8 mouse cellular contexts compared by ENCODE assay signal in genomic region chr17:28247613-28248012, GRCm38 (mm10). TPM values are rescaled to one million over a fixed set of nuclear protein-coding genes. Genes with fewer than 3 reads are reported as not detected.
DNase-seq lines count a peak whose midpoint lies in the region; ATAC-seq and TF ChIP-seq lines count a peak whose summit lies in the region.

No protein-coding gene starts in this region.

- H3K27ac ChIP-seq in hindbrain, embryonic 12.5 days: 0 out of 2 replicates have a peak overlapping the region, but pooled peaks have one; percentile 53
- H3K27ac ChIP-seq in hindbrain, postnatal 0 days: no peak overlapping the region
- peak overlapping the region; percentile 55; the same call in 1 of the 2 replicates for H3K27ac ChIP-seq in embryonic facial prominence, embryonic 15.5 days (replicated peaks)
- H3K27ac ChIP-seq in kidney, embryonic 15.5 days: 0 out of 2 replicates have a peak overlapping the region, but pooled peaks have one; percentile 54

- no peak for TF ChIP-seq CTCF in hindbrain, postnatal 0 days (IDR thresholded peaks at IDR 0.05; ENCODE audit: low read depth)

- H3K4me3 ChIP-seq in hindbrain, embryonic 12.5 days: no peak overlapping the region
- no peak overlapping the region for H3K4me3 ChIP-seq in hindbrain, postnatal 0 days (ENCODE audit: low read length)
- H3K4me3 ChIP-seq in embryonic facial prominence, embryonic 15.5 days (replicated peaks): no peak overlapping the region
- no peak overlapping the region for H3K4me3 ChIP-seq in kidney, embryonic 15.5 days (replicated peaks)

- H3K36me3 ChIP-seq in hindbrain, embryonic 12.5 days: no peaks in the 10 kb centered on the region
- no peaks in the 10 kb centered on the region for H3K36me3 ChIP-seq in hindbrain, postnatal 0 days (ENCODE audit: insufficient read depth, low read length)
- H3K36me3 ChIP-seq in embryonic facial prominence, embryonic 15.5 days: 0 out of 2 replicates have a peak, but pooled peaks cover 5% of the 10 kb centered on the region
- peaks cover 13% of the 10 kb centered on the region for H3K36me3 ChIP-seq in kidney, embryonic 15.5 days

- 64% methylated on average over 6 of the region's 6 CpGs for WGBS in hindbrain, embryonic 12.5 days
- WGBS in hindbrain, postnatal 0 days: 67% methylated on average over 6 of the region's 6 CpGs
- WGBS in embryonic facial prominence, embryonic 15.5 days: 17% methylated on average over 6 of the region's 6 CpGs
- 27% methylated on average over 6 of the region's 6 CpGs for WGBS in kidney, embryonic 15.5 days

- H3K9ac ChIP-seq in hindbrain, embryonic 12.5 days: no peak overlapping the region
- H3K9ac ChIP-seq in hindbrain, postnatal 0 days (replicated peaks; ENCODE audit: low read length): no peak overlapping the region
- H3K9ac ChIP-seq in embryonic facial prominence, embryonic 15.5 days: no peak overlapping the region
- H3K9ac ChIP-seq in kidney, embryonic 15.5 days: no peak overlapping the region

- H3K4me1 ChIP-seq in hindbrain, embryonic 12.5 days: peaks cover 34% of the 10 kb centered on the region
- peaks cover 4% of the 10 kb centered on the region for H3K4me1 ChIP-seq in hindbrain, postnatal 0 days (ENCODE audit: insufficient read depth, low read length)
- peaks cover 52% of the 10 kb centered on the region for H3K4me1 ChIP-seq in embryonic facial prominence, embryonic 15.5 days
- H3K4me1 ChIP-seq in kidney, embryonic 15.5 days: peaks cover 46% of the 10 kb centered on the region

- no peak overlapping the region for H3K4me2 ChIP-seq in hindbrain, embryonic 12.5 days (replicated peaks)
- H3K4me2 ChIP-seq in hindbrain, postnatal 0 days (ENCODE audit: low read depth, low read length): no peak overlapping the region
- H3K4me2 ChIP-seq in embryonic facial prominence, embryonic 15.5 days (replicated peaks): no peak overlapping the region
- no peak overlapping the region for H3K4me2 ChIP-seq in kidney, embryonic 15.5 days

- ATAC-seq in hindbrain, embryonic 12.5 days (ENCODE audit: low FRiP score): no peak
- ATAC-seq in hindbrain, postnatal 0 days: no peak
- ATAC-seq in embryonic facial prominence, embryonic 15.5 days (ENCODE audit: insufficient number of reproducible peaks, low FRiP score, low TSS enrichment, low read depth): peak; percentile 76
- no peak; the same call in 1 of the 2 replicates for ATAC-seq in kidney, embryonic 15.5 days (replicated peaks; ENCODE audit: low FRiP score)
- peak; percentile 85 for ATAC-seq in megakaryocyte, adult 5-6 weeks (ENCODE audit: poor library complexity, severe bottlenecking)

- DNase-seq in hindbrain, postnatal 0 days (ENCODE audit: low spot score): no peak
- DNase-seq in ovary, adult 18-20 months (ENCODE audit: low spot score): no peak
- no peak for DNase-seq in right cerebral cortex, adult 18-20 months
- DNase-seq in spleen, postnatal 4 days (ENCODE audit: low spot score in 2 of 2): no peak

- no peaks in the 10 kb centered on the region for H3K27me3 ChIP-seq in hindbrain, embryonic 12.5 days
- H3K27me3 ChIP-seq in hindbrain, postnatal 0 days (ENCODE audit: insufficient read depth, low read length): no peaks in the 10 kb centered on the region
- H3K27me3 ChIP-seq in embryonic facial prominence, embryonic 15.5 days: no peaks in the 10 kb centered on the region
- no peaks in the 10 kb centered on the region for H3K27me3 ChIP-seq in kidney, embryonic 15.5 days

- H3K9me3 ChIP-seq in hindbrain, embryonic 12.5 days (replicated peaks): no peaks in the 10 kb centered on the region
- H3K9me3 ChIP-seq in hindbrain, postnatal 0 days (ENCODE audit: low read length): no peaks in the 10 kb centered on the region
- H3K9me3 ChIP-seq in embryonic facial prominence, embryonic 15.5 days (replicated peaks): no peaks in the 10 kb centered on the region
- H3K9me3 ChIP-seq in kidney, embryonic 15.5 days (replicated peaks): no peaks in the 10 kb centered on the region

RNA-seq across cellular contexts. Expression of gene Ppard, which starts 15.1 kb away (rescaled TPM):
- polyA plus RNA-seq in hindbrain, embryonic 12.5 days (2016; fragmentation: Nextera tagmentation; extraction: Ambion mirVana): 1.7 and 2.4 TPM in 2 replicates
- total RNA-seq in hindbrain, postnatal 0 days (2014; rRNA removed): 16.4 and 16.6 TPM in 2 replicates
- 1.4 and 1.7 TPM in 2 replicates for polyA plus RNA-seq in hindbrain, postnatal 0 days (2015; fragmentation: Nextera tagmentation; extraction: Ambion mirVana)
- polyA plus RNA-seq in embryonic facial prominence, embryonic 15.5 days (2015; fragmentation: Nextera tagmentation; extraction: Ambion mirVana): 3.2 and 4.0 TPM in 2 replicates
- polyA plus RNA-seq in kidney, embryonic 15.5 days (2015; fragmentation: Nextera tagmentation; extraction: Ambion mirVana): 2.3 and 2.7 TPM in 2 replicates
- total RNA-seq in megakaryocyte, adult 5-6 weeks (2015): 19.5 and 19.6 TPM in 2 replicates
- 4.4 and 8.2 TPM in 2 replicates for total RNA-seq in megakaryocyte, adult 5-6 weeks (2017)

RNA-seq across cellular contexts. Expression of gene Def6, which starts 40.0 kb away (rescaled TPM):
- polyA plus RNA-seq in hindbrain, embryonic 12.5 days (2016; fragmentation: Nextera tagmentation; extraction: Ambion mirVana): 5.7 and 6.1 TPM in 2 replicates
- total RNA-seq in hindbrain, postnatal 0 days (2014; rRNA removed): 5.4 and 13.0 TPM in 2 replicates
- polyA plus RNA-seq in hindbrain, postnatal 0 days (2015; fragmentation: Nextera tagmentation; extraction: Ambion mirVana): 7.8 and 9.9 TPM in 2 replicates
- 18.4 and 19.8 TPM in 2 replicates for polyA plus RNA-seq in embryonic facial prominence, embryonic 15.5 days (2015; fragmentation: Nextera tagmentation; extraction: Ambion mirVana)
- 6.7 and 7.5 TPM in 2 replicates for polyA plus RNA-seq in kidney, embryonic 15.5 days (2015; fragmentation: Nextera tagmentation; extraction: Ambion mirVana)
- 35.4 and 40.7 TPM in 2 replicates for total RNA-seq in megakaryocyte, adult 5-6 weeks (2015)
- 91.5 and 92.6 TPM in 2 replicates for total RNA-seq in megakaryocyte, adult 5-6 weeks (2017)

Comparison
In these comparisons a context has a peak if more than half of its experiments do, and no peak if none do; other contexts are left out.
1. ATAC-seq: peak in embryonic facial prominence, embryonic 15.5 days (single experiment) and megakaryocyte, adult 5-6 weeks (single experiment); none in hindbrain, embryonic 12.5 days (single experiment), hindbrain, postnatal 0 days (single experiment) and kidney, embryonic 15.5 days (single experiment).